Mouse (Mus musculus) left cerebral cortex, adult 2 months (tissue): ENCODE measurements around the gene Olfr678. TPM values are rescaled to one million over a fixed set of nuclear protein-coding genes. Genes with fewer than 3 reads are reported as not detected.
A peak's percentile ranks its signal among the peaks of the same experiment; 100 is the strongest.
"Not testable (repeated sequence)": the region's sequence is repeated elsewhere in the genome, so short reads cannot be mapped to it uniquely, and the experiment has no call there.

ENCODE experiments used
- DNase-seq, 2 experiments: peaks; one replicate each; pipeline ENCODE4 v3.0.0; 2021 to 2022; ENCODE audit warnings: low spot score in 2 of 2, mixed read lengths in 1 of 2; ENCODE audit errors: extremely low spot score in 1 of 2
- H3K27ac ChIP-seq: fragments of 200-600 bp; 2 replicates; pipeline ENCODE4 v1.8.1; 2022
- H3K4me3 ChIP-seq: fragments of 200-600 bp; 2 replicates; pipeline ENCODE4 v1.8.1; 2022
- CTCF ChIP-seq: fragments of 200-600 bp; IDR thresholded peaks from 2 replicates; pipeline ENCODE4 v1.8.1; 2022; ENCODE audit warnings: antibody characterized with exemption, mild to moderate bottlenecking, moderate library complexity
- intact Hi-C: fragments of 180-260 bp; cut with DNase I; formaldehyde crosslinking; loops from one replicate; pipeline ENCODE4 v1.15.1; 2025
- long read RNA-seq, 2 experiments: library from polyadenylated mRNA; stranded (forward); transcript quantifications; one replicate each; pipeline ENCODE4 v2.0.0; 2021; ENCODE audit warnings: borderline mapping rate in 2 of 2
- total RNA-seq, 2 experiments: library from RNA; stranded (reverse); gene quantifications; 2 replicates each; pipeline ENCODE4 v1.2.3; 2021

Olfr678 gene
- total RNA-seq: not detected
- long read RNA-seq, experiment 1: 0 reads
- long read RNA-seq, experiment 2: 0 reads

DNA sequence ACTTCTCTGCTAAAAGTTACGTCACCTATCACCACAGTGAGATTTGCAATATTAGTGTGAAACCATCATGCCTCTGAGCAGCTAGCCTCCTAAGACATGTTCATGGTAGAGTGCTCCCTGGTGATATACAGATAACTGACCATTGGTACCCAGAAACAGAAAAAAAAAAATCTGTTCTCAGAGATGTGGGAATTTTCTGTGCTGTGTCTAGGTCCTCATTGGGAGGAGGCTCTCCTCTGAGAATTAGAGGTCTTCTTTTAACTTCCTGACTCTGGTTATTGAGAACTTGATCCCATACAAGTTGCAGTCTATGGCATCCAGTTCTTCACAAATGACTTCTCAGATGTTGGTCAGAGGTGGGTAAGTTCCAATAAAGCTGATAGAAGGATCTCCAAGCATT lies at the start of gene Olfr678:
Gene Olfr678 (plus strand): TSS at position 301 of the 400 bp plus-strand sequence.
- intact Hi-C loops: no loop called here
- TF ChIP-seq CTCF: no peak
- no peak within 1 kb of the TSS for H3K27ac ChIP-seq

GRCm38 (mm10) chr7:105022530-105022929 lies 41.7 kb upstream of the Olfr678 start:
- intact Hi-C loops: no loop called here
- no peak overlapping the region for H3K27ac ChIP-seq
- DNase-seq: no peak

More for the DNA sequence above, at the start of gene Olfr678:
- H3K4me3 ChIP-seq: no peak within 1 kb of the TSS
- no peak for DNase-seq

GRCm38 (mm10) chr7:105028360-105028759 lies 35.9 kb upstream of the Olfr678 start, which contains the start of gene Olfr675:
TSS of gene Olfr675 (minus strand) at chr7:105028460.
- no peak within 1 kb of the TSS for H3K4me3 ChIP-seq
- DNase-seq: no peak
- H3K27ac ChIP-seq: no peak within 1 kb of the TSS
- no peak for TF ChIP-seq CTCF
- intact Hi-C loops: no loop called here

More at GRCm38 (mm10) chr7:105022530-105022929, 41.7 kb upstream of the Olfr678 start:
- TF ChIP-seq CTCF: peak; percentile 24
- no peak overlapping the region for H3K4me3 ChIP-seq

GRCm38 (mm10) chr7:105032398-105032797 lies 31.9 kb upstream of the Olfr678 start, which contains the start of gene Olfr676:
TSS of gene Olfr676 (plus strand) at chr7:105032698.
- no peak within 1 kb of the TSS for H3K4me3 ChIP-seq
- no peak for TF ChIP-seq CTCF
- intact Hi-C loops: no loop called here
- no peak within 1 kb of the TSS for H3K27ac ChIP-seq
- DNase-seq: no peak

DNA sequence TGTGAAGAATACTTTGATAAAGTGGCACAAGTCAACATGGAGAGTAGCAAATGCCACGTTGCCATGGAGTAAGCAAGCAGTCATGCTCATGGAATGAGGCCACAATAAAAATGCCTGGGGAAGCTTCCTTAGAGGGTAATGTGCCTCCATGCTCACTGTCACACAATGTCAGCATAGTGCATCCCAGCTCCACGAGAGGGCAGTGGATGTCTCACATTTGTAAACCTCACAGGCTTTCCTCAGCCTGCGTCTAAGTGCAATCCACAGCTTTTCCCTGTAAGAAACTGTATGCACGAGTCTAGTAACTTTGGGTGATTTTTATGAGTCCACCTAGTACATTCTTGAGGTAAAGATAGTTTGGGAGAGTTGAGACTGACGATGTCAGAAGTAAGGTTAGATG lies 30.4 kb upstream of the Olfr678 start:
- intact Hi-C loops, H3K27ac ChIP-seq: not testable (repeated sequence)

GRCm38 (mm10) chr7:105058951-105059350 lies 5.3 kb upstream of the Olfr678 start:
- TF ChIP-seq CTCF: peak; percentile 31
- Histone ChIP-seq H3K27ac (no peak overlapping the region), H3K4me3 (no peak overlapping the region)
- no peak for DNase-seq
- intact Hi-C loops: no loop called here

More for the DNA sequence above, 30.4 kb upstream of the Olfr678 start:
- DNase-seq, H3K4me3 ChIP-seq: not testable (repeated sequence)

DNA sequence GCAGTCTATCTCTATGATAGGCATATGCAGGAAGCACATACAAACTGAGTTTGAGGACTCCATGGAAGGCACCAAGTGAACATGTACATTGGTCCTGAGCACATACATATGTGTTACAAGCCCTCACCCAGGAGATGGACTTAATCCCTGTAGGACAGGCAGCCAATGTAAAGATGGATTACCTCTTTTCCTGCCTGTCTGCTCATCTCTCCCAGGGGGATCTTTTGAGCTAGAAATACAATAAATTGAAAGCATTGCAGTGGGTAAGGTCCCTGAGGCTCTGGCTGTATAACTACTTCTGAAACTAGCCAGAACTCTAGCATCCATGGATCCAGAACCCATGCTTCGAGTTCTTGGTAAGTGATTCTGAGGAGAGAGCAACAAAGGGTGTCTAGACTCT lies 16.6 kb downstream of the Olfr678 start, which contains the start of gene Olfr679:
Gene Olfr679 (plus strand): TSS at position 301 of the 400 bp plus-strand sequence.
- DNase-seq: no peak
- H3K27ac ChIP-seq: no peak within 1 kb of the TSS
- intact Hi-C loops: no loop called here
- no peak for TF ChIP-seq CTCF
- H3K4me3 ChIP-seq: no peak within 1 kb of the TSS

DNA sequence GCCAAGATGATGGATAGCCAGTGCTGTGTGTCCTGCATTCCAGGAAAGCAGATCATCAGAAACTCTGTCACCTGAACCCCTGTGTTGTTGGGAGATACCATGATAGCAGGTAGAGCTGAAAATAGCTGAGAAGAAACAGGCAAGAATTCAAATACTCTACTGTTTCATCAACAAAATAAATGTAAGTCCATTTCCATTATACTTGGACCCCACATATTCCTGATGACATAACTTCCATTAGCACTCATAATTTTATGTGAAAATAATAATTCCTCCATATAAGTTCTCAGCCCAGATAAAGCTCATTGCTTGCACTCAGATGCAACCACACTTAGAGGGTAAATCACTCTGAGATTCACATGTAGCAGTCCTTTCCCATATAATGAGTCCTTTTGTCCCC lies 28.4 kb downstream of the Olfr678 start, which contains the start of gene Olfr680-ps1:
Gene Olfr680-ps1 (minus strand): TSS at position 101 of the 400 bp plus-strand sequence.
- DNase-seq, H3K27ac ChIP-seq, intact Hi-C loops, H3K4me3 ChIP-seq: not testable (repeated sequence)

DNA sequence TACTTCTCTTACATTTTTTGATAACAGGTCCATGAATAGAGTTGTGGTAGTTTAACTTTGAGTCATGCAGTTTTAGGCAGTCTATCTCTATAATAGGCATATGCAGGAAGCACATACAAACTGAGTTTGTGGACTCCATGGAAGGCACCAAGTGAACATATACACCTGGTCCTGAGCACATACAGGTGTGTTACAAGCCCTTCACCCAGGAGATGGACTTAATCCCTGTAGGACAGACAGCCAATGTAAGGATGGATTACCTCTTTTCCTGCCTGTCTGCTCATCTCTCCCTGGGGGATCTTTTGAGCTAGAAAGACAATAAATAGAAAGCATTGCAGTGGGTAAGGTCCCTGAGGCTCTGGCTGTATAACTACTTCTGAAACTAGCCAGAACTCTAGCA lies 52.3 kb downstream of the Olfr678 start, which contains the start of gene Olfr681:
Gene Olfr681 (plus strand): TSS at position 301 of the 400 bp plus-strand sequence.
- no peak for DNase-seq
- H3K4me3 ChIP-seq: no peak within 1 kb of the TSS
- no peak for TF ChIP-seq CTCF
- H3K27ac ChIP-seq: no peak within 1 kb of the TSS
- intact Hi-C loops: no loop called here

Other genes starting within 250 kb of the Olfr678 start
- not detected for gene Usp17lb, start 221.9 kb upstream of the Olfr678 start, total RNA-seq
- not detected for gene Usp17la, start 207.5 kb upstream of the Olfr678 start, total RNA-seq
- not detected for gene Olfr665, start 186.4 kb upstream of the Olfr678 start, total RNA-seq
- gene Olfr666, start 168.5 kb upstream of the Olfr678 start, total RNA-seq: not detected
- gene Olfr667, start 143.0 kb upstream of the Olfr678 start, total RNA-seq: not detected
- not detected for gene Olfr668, start 136.4 kb upstream of the Olfr678 start, total RNA-seq
- not detected for gene Olfr669, start 130.2 kb upstream of the Olfr678 start, total RNA-seq
- gene Olfr670, start 101.9 kb upstream of the Olfr678 start, total RNA-seq: not detected
- gene Olfr671, start 85.3 kb upstream of the Olfr678 start, total RNA-seq: not detected
- not detected for gene Olfr672, start 62.4 kb upstream of the Olfr678 start, total RNA-seq
- not detected for gene Olfr675, start 36.0 kb upstream of the Olfr678 start, total RNA-seq
- gene Olfr676, start 31.8 kb upstream of the Olfr678 start, total RNA-seq: not detected
- not detected for gene Olfr677, start 13.1 kb upstream of the Olfr678 start, total RNA-seq
- gene Olfr679, start 16.7 kb downstream of the Olfr678 start, total RNA-seq: not detected
- gene Olfr680-ps1, start 28.3 kb downstream of the Olfr678 start, total RNA-seq: not detected
- not detected for gene Olfr681, start 52.4 kb downstream of the Olfr678 start, total RNA-seq
- gene Olfr683, start 82.5 kb downstream of the Olfr678 start, total RNA-seq: not detected
- not detected for gene Olfr684, start 99.2 kb downstream of the Olfr678 start, total RNA-seq
- gene Olfr685, start 121.5 kb downstream of the Olfr678 start, total RNA-seq: not detected
- gene Olfr686, start 143.0 kb downstream of the Olfr678 start, total RNA-seq: not detected
- not detected for gene Olfr688, start 223.6 kb downstream of the Olfr678 start, total RNA-seq
- not detected for gene Olfr689, start 246.7 kb downstream of the Olfr678 start, total RNA-seq